1 mouse cellular context compared by ENCODE assay signal in the genomic region with DNA sequence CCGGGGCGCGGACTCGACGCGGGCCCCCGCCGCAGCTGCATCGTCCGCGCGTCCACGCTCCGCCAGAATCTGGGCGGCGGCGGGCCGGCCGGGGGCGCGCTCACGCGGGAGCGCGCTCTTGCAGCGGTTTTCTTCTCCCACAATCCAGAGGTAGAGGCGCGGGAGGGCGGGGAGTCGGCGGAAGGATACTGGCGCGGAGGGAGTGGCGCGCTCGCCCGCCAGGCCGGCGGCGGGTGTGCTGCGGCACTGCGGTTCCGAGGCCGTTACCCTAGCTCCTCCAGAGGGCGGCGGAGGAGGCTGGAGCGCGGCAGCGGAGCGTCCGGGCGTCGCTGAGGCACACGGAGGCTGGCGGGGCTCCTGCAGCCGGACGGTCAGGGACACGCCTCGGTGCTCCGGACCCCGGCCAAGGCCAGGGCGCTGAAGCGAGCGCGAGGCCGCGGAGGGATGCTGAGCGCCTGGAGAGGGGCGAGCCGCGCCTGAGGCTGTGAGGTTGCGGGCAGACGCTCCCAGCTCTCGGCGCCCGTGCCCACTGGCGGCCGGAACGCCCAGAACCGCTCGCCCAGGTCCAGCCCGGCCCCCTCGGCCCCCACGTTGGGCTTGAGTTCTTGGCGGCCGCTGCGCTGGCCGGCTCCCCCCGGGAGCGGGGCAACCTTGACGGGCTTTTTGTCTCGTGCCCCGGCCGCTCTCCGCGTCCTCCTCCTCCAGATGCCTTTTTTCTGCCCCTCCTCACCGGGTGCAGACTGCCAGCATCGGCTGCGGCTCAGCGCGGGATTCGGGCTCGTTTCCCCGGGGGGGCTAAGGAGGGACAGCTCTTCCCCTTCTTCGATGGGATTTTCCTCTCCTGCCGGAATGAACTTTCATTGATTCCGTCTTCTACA.
TF ChIP-seq lines count a peak whose summit lies in the region.

Gene Ccdc88a, plus strand, starts transcription at position 263 of the 878 bp plus-strand sequence.

TF ChIP-seq in CH12.LX, 34 proteins besides CTCF, POLR2A, EP300 and RAD21 (continued from another document):
- no peak for TF ChIP-seq ETS1 (conservative IDR thresholded peaks at IDR 0.05; ENCODE audit: low read depth, low read length)
- TF ChIP-seq RCOR1 (conservative IDR thresholded peaks at IDR 0.05; ENCODE audit: low read depth, low read length) = peak; percentile 83; the same call in 1 of the 2 replicates
- peak; percentile 19 for TF ChIP-seq SIN3A (IDR thresholded peaks at IDR 0.05; ENCODE audit: low read length)
- peak; percentile 60; the same call in 1 of the 2 replicates for TF ChIP-seq BHLHE40 (IDR thresholded peaks at IDR 0.05; ENCODE audit: low read depth, low read length)
- TF ChIP-seq MAX (IDR thresholded peaks at IDR 0.05; ENCODE audit: low read length) = no peak; the same call in none of the 2 replicates
- TF ChIP-seq MXI1 (IDR thresholded peaks at IDR 0.05; ENCODE audit: low read depth, low read length) = peak; percentile 57; the same call in 1 of the 2 replicates
- peak; percentile 40; the same call in 1 of the 2 replicates for TF ChIP-seq SMC3 (IDR thresholded peaks at IDR 0.05; ENCODE audit: low read depth, low read length)
- TF ChIP-seq KAT2A (IDR thresholded peaks at IDR 0.05; ENCODE audit: insufficient replicate concordance, low read length) = peak; percentile 99
- TF ChIP-seq USF1 (IDR thresholded peaks at IDR 0.05; ENCODE audit: low read depth, low read length) = no peak
- peak; percentile 73; the same call in 1 of the 2 replicates for TF ChIP-seq MAZ (IDR thresholded peaks at IDR 0.05; ENCODE audit: low read depth, low read length)
- TF ChIP-seq ZKSCAN1 (IDR thresholded peaks at IDR 0.05; ENCODE audit: borderline replicate concordance, low read depth, low read length) = peak; percentile 5; the same call in 1 of the 2 replicates
- TF ChIP-seq USF2 (conservative IDR thresholded peaks at IDR 0.05; ENCODE audit: low read depth, low read length) = no peak
- TF ChIP-seq ZC3H11A (IDR thresholded peaks at IDR 0.05; ENCODE audit: low read depth, low read length) = no peak
- TF ChIP-seq HCFC1 (IDR thresholded peaks at IDR 0.05; ENCODE audit: low read depth, low read length) = peak; percentile 73
- TF ChIP-seq UBTF (IDR thresholded peaks at IDR 0.05; ENCODE audit: low read depth, low read length) = peak; percentile 99
- TF ChIP-seq ZMIZ1 (IDR thresholded peaks at IDR 0.05; ENCODE audit: low read depth, low read length) = 0 out of 2 replicates have a peak, but pooled peaks have one; percentile 77
- TF ChIP-seq ZNF384 (IDR thresholded peaks at IDR 0.05; ENCODE audit: low read depth, low read length) = no peak
- no peak for TF ChIP-seq JUND (conservative IDR thresholded peaks at IDR 0.05; ENCODE audit: low read depth, low read length)
- TF ChIP-seq JUN (IDR thresholded peaks at IDR 0.05; ENCODE audit: insufficient read depth, low read depth, low read length) = no peak
- TF ChIP-seq NRF1 (IDR thresholded peaks at IDR 0.05; ENCODE audit: low read depth, low read length) = 0 out of 2 replicates have a peak, but pooled peaks have one; percentile 28
- peak; percentile 86 for TF ChIP-seq IRF4 (IDR thresholded peaks at IDR 0.05; ENCODE audit: low read depth, low read length)
- peak; percentile 92 for TF ChIP-seq TBP (conservative IDR thresholded peaks at IDR 0.05; ENCODE audit: low read depth, low read length)
- TF ChIP-seq E2F4 (IDR thresholded peaks at IDR 0.05; ENCODE audit: insufficient replicate concordance, low read depth, low read length) = peak; percentile 69; the same call in 1 of the 2 replicates
